Mouse (Mus musculus) myocyte (in vitro differentiated cells): Measurements from ENCODE around the gene Abcd2.

Source experiments
- E2F4 ChIP-seq: IDR thresholded peaks from one replicate; pipeline ENCODE4 v1.6.1; 2011; ENCODE audit warnings: mild to moderate bottlenecking, control low read depth, moderate library complexity; ENCODE audit not compliant: insufficient read depth
- MAX ChIP-seq: IDR thresholded peaks from one replicate; pipeline ENCODE4 v1.6.1; 2011; ENCODE audit warnings: low read depth, mild to moderate bottlenecking, control low read depth
- MYOG ChIP-seq, 3 experiments: IDR thresholded peaks; one replicate each; pipeline ENCODE4 v1.6.1; 2011; ENCODE audit warnings: control low read depth in 2 of 3, low read depth in 2 of 3, mild to moderate bottlenecking in 2 of 3; ENCODE audit not compliant: insufficient read length in 2 of 3, control insufficient read depth in 1 of 3, insufficient read depth in 1 of 3
- POLR2A ChIP-seq: IDR thresholded peaks from one replicate; pipeline ENCODE4 v1.6.1; 2011; ENCODE audit warnings: low read depth, mild to moderate bottlenecking, control low read depth, moderate library complexity; ENCODE audit not compliant: insufficient read length
- TCF3 ChIP-seq: IDR thresholded peaks from one replicate; pipeline ENCODE4 v1.6.1; 2011; ENCODE audit warnings: low read depth, control low read depth; ENCODE audit not compliant: insufficient read length
- USF1 ChIP-seq: IDR thresholded peaks from one replicate; pipeline ENCODE4 v1.6.1; 2011; ENCODE audit warnings: low read depth, mild to moderate bottlenecking, control low read depth, moderate library complexity

DNA sequence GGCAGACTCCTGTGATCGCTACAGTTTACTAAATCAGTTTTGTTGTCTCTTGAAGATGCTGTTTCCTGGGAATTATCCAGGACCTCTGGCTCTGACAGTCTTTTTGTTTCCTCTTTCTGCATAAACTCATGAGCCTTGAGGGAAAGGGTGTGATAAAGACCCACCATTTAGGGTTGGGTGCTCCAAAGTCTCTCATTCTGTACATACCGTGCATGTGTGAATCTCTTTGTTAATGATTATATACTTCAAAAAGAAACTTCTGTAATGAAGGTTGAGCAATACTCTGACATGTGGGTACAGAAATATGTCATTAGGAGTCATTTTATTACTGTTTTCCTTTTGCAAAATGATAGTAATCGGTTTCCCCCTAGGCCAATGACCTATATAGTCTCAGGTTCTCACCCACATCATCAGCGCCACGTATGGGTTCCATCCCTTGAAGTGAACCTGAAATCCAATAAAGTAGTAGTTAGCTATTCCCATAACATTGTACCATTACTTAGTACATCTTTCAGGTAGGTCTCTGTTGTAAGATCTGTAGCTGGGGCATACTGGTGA is 83.4 kb downstream of the Abcd2 start:
- TF ChIP-seq POLR2A (no peak), MYOG (IDR thresholded peaks at IDR 0.05; ENCODE audit: control insufficient read depth in 1 of 3, insufficient read depth in 1 of 3, insufficient read length in 2 of 3, low read depth in 2 of 3) (no peak), E2F4 (no peak), USF1 (no peak), MAX (no peak), TCF3 (no peak)
